Mouse (Mus musculus) heart, embryonic 16.5 days (tissue): ENCODE data around the gene Cenps. TPM values are rescaled to one million over a fixed set of nuclear protein-coding genes. Genes with fewer than 3 reads are reported as not detected.

Experiments used
- ATAC-seq: fragments of 200-750 bp; cut with Nextera tagmentation; replicated peaks from 2 replicates; pipeline ENCODE4 v1.8.0; 2017; ENCODE audit warnings: moderate number of reproducible peaks; ENCODE audit not compliant: insufficient read depth, low FRiP score; ENCODE audit errors: extremely low read depth
- H3K27ac ChIP-seq: fragments of 300-500 bp; sonication (generic); 2 replicates; pipeline ENCODE4 v1.5.1; 2014; ENCODE audit warnings: mild to moderate bottlenecking, low read length, control low read depth, moderate library complexity
- H3K27me3 ChIP-seq: fragments of 300-500 bp; sonication (generic); 2 replicates; pipeline ENCODE4 v1.6.1; 2014; ENCODE audit warnings: low read length, mixed read lengths; ENCODE audit not compliant: control insufficient read depth, insufficient read depth
- H3K36me3 ChIP-seq: fragments of 300-500 bp; sonication (generic); 2 replicates; pipeline ENCODE4 v1.6.1; 2014; ENCODE audit not compliant: control insufficient read depth, insufficient read depth
- H3K4me1 ChIP-seq: fragments of 300-500 bp; sonication (generic); 2 replicates; pipeline ENCODE4 v1.6.1; 2014; ENCODE audit warnings: low read length, mixed read lengths; ENCODE audit not compliant: control insufficient read depth, insufficient read depth
- H3K4me2 ChIP-seq: fragments of 300-500 bp; sonication (generic); 2 replicates; pipeline ENCODE4 v1.6.1; 2014; ENCODE audit warnings: low read depth, mild to moderate bottlenecking, control low read depth, low read length
- H3K4me3 ChIP-seq: fragments of 300-500 bp; sonication (generic); 2 replicates; pipeline ENCODE4 v1.5.1; 2014; ENCODE audit warnings: mild to moderate bottlenecking, control low read depth, low read length
- H3K9ac ChIP-seq: fragments of 300-500 bp; sonication (generic); 2 replicates; pipeline ENCODE4 v1.6.1; 2014; ENCODE audit warnings: low read length, control low read depth
- H3K9me3 ChIP-seq: fragments of 300-500 bp; sonication (generic); replicated peaks from 2 replicates; pipeline ENCODE4 v1.6.1; 2016; ENCODE audit warnings: low read length; ENCODE audit not compliant: control insufficient read depth
- WGBS: fragments of 180-500 bp; shearing (Covaris S2); extraction: QIAGEN DNeasy Blood & Tissue Kit; methylation state at CpG from one replicate; pipeline ENCODE4 v1.1.7; 2014; 5-methylcytosine and 5-hydroxymethylcytosine counted together
- polyA plus RNA-seq: library from polyadenylated mRNA; unstranded; fragments of >200 nt; fragmentation: Nextera tagmentation; extraction: Ambion mirVana; gene quantifications from 2 replicates; pipeline ENCODE4 v1.2.1, GENCODE M21; 2015

Cenps gene
- polyA plus RNA-seq, 1 experiment from 2014 or later: 22.8 TPM

- 78% methylated on average over 1 of the region's 1 CpGs for WGBS
- H3K27me3 ChIP-seq: no peaks in the 10 kb centered on the region
- no peak overlapping the region for H3K4me2 ChIP-seq
- no peaks in the 10 kb centered on the region for H3K9me3 ChIP-seq
- no peak overlapping the region for H3K27ac ChIP-seq
- peaks cover 21% of the 10 kb centered on the region for H3K36me3 ChIP-seq
- no peak overlapping the region for H3K4me3 ChIP-seq
- no peak overlapping the region for H3K9ac ChIP-seq
- no peak for ATAC-seq
- H3K4me1 ChIP-seq: peaks cover 8% of the 10 kb centered on the region
Observed at GRCm38 (mm10) chr4:149163196-149163595, 25.8 kb upstream of the Cenps start.

GRCm38 (mm10) chr4:149161166-149161565 is 23.7 kb upstream of the Cenps start:
- ATAC-seq: no peak
- H3K36me3 ChIP-seq: peaks cover 35% of the 10 kb centered on the region
- WGBS: 90% methylated on average over 6 of the region's 6 CpGs
- no peak overlapping the region for H3K4me3 ChIP-seq
- no peak overlapping the region for H3K4me2 ChIP-seq
- H3K4me1 ChIP-seq: peaks cover 8% of the 10 kb centered on the region
- H3K9ac ChIP-seq: no peak overlapping the region
- no peak overlapping the region for H3K27ac ChIP-seq
- no peaks in the 10 kb centered on the region for H3K9me3 ChIP-seq
- H3K27me3 ChIP-seq: no peaks in the 10 kb centered on the region

- WGBS: 82% methylated on average over 13 of the region's 13 CpGs
- Histone ChIP-seq H3K9ac (no peak overlapping the region), H3K4me3 (no peak overlapping the region), H3K4me2 (no peak overlapping the region), H3K27me3 (no peaks in the 10 kb centered on the region), H3K36me3 (peaks cover 47% of the 10 kb centered on the region), H3K27ac (no peak overlapping the region), H3K4me1 (no peaks in the 10 kb centered on the region), H3K9me3 (no peaks in the 10 kb centered on the region; the same call in 1 of the 2 replicates)
- ATAC-seq: no peak
Observed at GRCm38 (mm10) chr4:149159891-149160290, 22.5 kb upstream of the Cenps start.

- Histone ChIP-seq H3K9me3 (no peaks in the 10 kb centered on the region; the same call in 1 of the 2 replicates), H3K27me3 (no peaks in the 10 kb centered on the region), H3K4me1 (no peaks in the 10 kb centered on the region), H3K4me3 (no peak overlapping the region), H3K9ac (no peak overlapping the region), H3K36me3 (peaks cover 54% of the 10 kb centered on the region), H3K4me2 (no peak overlapping the region), H3K27ac (no peak overlapping the region)
- WGBS: 72% methylated on average over 2 of the region's 2 CpGs
- no peak for ATAC-seq
Observed at GRCm38 (mm10) chr4:149159203-149159602, 21.8 kb upstream of the Cenps start.

- no peak overlapping the region for H3K4me3 ChIP-seq
- no peaks in the 10 kb centered on the region for H3K4me1 ChIP-seq
- no peak overlapping the region for H3K4me2 ChIP-seq
- H3K27me3 ChIP-seq: no peaks in the 10 kb centered on the region
- H3K27ac ChIP-seq: no peak overlapping the region
- no peaks in the 10 kb centered on the region; the same call in 1 of the 2 replicates for H3K9me3 ChIP-seq
- no peak for ATAC-seq
- no peak overlapping the region for H3K9ac ChIP-seq
- peaks cover 64% of the 10 kb centered on the region for H3K36me3 ChIP-seq
- 90% methylated on average over 8 of the region's 8 CpGs for WGBS
Observed at GRCm38 (mm10) chr4:149157415-149157973, 20.1 kb upstream of the Cenps start.

GRCm38 (mm10) chr4:149155711-149156110 is 18.3 kb upstream of the Cenps start:
- Histone ChIP-seq H3K27me3 (no peaks in the 10 kb centered on the region), H3K36me3 (peaks cover 72% of the 10 kb centered on the region), H3K9ac (no peak overlapping the region), H3K27ac (no peak overlapping the region), H3K4me3 (no peak overlapping the region), H3K9me3 (no peaks in the 10 kb centered on the region; the same call in 1 of the 2 replicates), H3K4me1 (no peaks in the 10 kb centered on the region), H3K4me2 (no peak overlapping the region)
- no peak for ATAC-seq
- 93% methylated on average over 6 of the region's 6 CpGs for WGBS

GRCm38 (mm10) chr4:149154859-149155258 is 17.4 kb upstream of the Cenps start:
- Histone ChIP-seq H3K4me3 (no peak overlapping the region), H3K4me1 (no peaks in the 10 kb centered on the region), H3K9me3 (no peaks in the 10 kb centered on the region; the same call in 1 of the 2 replicates), H3K4me2 (no peak overlapping the region), H3K27me3 (no peaks in the 10 kb centered on the region), H3K27ac (no peak overlapping the region), H3K36me3 (peaks cover 70% of the 10 kb centered on the region), H3K9ac (no peak overlapping the region)
- ATAC-seq: no peak
- over 99% methylated on average over 7 of the region's 7 CpGs for WGBS

- Histone ChIP-seq H3K27me3 (no peaks in the 10 kb centered on the region), H3K36me3 (peaks cover 47% of the 10 kb centered on the region), H3K27ac (no peak overlapping the region), H3K9ac (no peak overlapping the region), H3K4me1 (no peaks in the 10 kb centered on the region), H3K4me2 (no peak overlapping the region), H3K9me3 (no peaks in the 10 kb centered on the region; the same call in 1 of the 2 replicates), H3K4me3 (no peak overlapping the region)
- 93% methylated on average over 11 of the region's 11 CpGs for WGBS
- ATAC-seq: no peak
Observed at GRCm38 (mm10) chr4:149150721-149151120, 13.3 kb upstream of the Cenps start.

GRCm38 (mm10) chr4:149150256-149150655 is 12.8 kb upstream of the Cenps start:
- H3K9ac ChIP-seq: no peak overlapping the region
- no peak overlapping the region for H3K27ac ChIP-seq
- 87% methylated on average over 11 of the region's 11 CpGs for WGBS
- peaks cover 43% of the 10 kb centered on the region for H3K36me3 ChIP-seq
- H3K4me2 ChIP-seq: no peak overlapping the region
- no peak overlapping the region for H3K4me3 ChIP-seq
- no peaks in the 10 kb centered on the region for H3K27me3 ChIP-seq
- H3K9me3 ChIP-seq: no peaks in the 10 kb centered on the region; the same call in 1 of the 2 replicates
- ATAC-seq: no peak
- no peaks in the 10 kb centered on the region for H3K4me1 ChIP-seq
